Mouse (Mus musculus): ENCODE measurements around the gene Pum1.
"Not testable (repeated sequence)": the region's sequence is repeated elsewhere in the genome, so short reads cannot be mapped to it uniquely, and the experiment has no call there.

The Pum1 gene

DNA sequence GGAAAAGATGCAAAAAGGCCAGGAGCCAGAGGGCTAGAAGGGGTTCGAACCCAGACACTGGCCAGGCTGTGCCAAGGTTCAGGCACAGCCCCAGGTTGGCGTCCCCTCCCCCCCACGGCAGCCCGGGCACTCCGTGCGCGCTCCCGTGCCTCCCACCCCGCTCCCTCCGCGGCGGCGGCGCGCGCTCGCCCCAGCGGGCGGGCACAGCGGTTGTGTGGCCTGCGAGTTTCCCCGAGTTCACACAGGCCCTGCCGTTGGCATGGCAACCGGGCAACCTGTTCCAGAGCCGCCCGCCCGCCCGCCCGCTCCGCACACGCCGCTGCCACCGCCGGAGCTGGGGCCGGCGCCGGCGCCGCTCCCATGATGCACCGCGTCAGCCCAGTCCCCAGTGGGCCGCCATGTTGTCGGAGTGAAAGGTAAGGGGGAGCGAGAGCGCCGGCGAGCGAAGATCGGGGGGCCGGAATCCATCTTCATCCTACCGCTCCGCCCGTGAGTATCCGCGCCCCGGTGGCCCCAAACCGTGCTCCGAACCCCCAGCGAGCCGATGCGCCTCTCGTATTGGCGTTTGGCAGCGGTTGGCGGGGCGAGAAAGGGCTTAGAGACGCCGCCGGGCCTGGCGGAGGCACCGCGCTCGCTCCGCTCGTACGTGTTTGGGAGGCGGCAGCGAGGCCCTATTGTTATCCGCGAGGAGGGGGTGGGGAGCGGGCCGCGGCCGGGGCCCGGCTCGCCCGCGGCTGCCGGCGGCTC, at the start of gene Pum1:
TSS of gene Pum1 (plus strand) at position 343 of the 747 bp plus-strand sequence.
- DNase-seq (ENCODE audit: low read depth) = peak; percentile 89

DNA sequence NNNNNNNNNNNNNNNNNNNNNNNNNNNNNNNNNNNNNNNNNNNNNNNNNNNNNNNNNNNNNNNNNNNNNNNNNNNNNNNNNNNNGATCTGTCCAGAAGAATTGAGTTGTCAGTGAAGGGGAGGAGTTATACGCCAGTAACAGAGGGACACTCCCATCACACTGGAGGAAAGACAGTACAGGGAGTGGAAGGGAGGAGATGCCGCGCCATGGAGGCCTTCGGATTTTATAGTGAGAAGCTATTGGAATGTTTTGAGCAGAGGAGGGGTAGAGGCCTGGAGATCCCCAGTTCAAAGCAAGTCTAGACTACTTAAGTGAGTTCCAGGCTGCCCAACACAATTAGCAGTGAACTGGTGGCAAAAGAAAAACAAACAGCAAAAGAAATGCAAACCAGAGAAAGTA, 33.7 kb upstream of the Pum1 start:
- no peak for DNase-seq (ENCODE audit: low read depth)

- DNase-seq (ENCODE audit: low read depth) = no peak
These were observed 32.8 kb upstream of the Pum1 start for GRCm38 (mm10) chr4:130630232-130630847.

DNA sequence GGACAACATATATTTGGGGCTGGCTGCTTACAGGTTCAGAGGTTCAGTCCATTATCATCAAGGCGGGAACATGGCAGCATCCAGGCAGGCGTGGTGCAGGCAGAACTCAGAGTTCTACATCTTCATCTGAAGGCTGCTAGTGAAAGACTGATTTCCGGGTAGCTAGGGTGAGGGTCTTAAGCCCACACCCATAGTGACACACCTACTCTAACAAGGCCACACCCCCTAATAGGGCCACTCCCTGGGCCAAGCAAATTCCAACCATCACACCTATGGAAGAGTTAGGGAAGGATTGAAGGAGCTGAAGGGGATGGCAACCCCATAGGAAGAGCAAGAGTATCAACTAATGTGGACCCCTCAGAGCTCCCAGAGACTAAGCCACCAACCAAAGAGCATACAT, 28.0 kb upstream of the Pum1 start:
- not testable (repeated sequence) for DNase-seq (ENCODE audit: low read depth)

DNA sequence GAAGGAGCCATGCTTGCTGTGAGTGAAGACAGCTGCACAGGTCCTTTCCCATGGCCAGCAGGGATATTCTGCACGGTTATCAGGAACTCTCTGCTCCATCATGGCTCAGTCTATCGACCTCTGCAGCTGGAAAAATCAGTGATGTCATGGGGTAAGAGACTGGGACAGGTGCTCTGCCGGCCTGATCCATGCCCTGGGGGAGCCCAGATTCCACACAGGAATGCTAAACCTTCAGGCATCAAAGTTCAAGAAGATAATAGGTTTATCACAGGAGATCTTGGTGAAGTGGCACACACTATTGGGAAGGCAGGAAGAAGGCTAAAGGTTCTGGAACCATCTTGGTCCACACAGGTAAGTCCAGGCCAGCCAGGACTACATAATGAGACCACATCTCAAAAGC, 26.4 kb upstream of the Pum1 start:
- DNase-seq (ENCODE audit: low read depth) = no peak

GRCm38 (mm10) chr4:130637488-130638422, 25.4 kb upstream of the Pum1 start:
- no peak for DNase-seq (ENCODE audit: low read depth)

DNA sequence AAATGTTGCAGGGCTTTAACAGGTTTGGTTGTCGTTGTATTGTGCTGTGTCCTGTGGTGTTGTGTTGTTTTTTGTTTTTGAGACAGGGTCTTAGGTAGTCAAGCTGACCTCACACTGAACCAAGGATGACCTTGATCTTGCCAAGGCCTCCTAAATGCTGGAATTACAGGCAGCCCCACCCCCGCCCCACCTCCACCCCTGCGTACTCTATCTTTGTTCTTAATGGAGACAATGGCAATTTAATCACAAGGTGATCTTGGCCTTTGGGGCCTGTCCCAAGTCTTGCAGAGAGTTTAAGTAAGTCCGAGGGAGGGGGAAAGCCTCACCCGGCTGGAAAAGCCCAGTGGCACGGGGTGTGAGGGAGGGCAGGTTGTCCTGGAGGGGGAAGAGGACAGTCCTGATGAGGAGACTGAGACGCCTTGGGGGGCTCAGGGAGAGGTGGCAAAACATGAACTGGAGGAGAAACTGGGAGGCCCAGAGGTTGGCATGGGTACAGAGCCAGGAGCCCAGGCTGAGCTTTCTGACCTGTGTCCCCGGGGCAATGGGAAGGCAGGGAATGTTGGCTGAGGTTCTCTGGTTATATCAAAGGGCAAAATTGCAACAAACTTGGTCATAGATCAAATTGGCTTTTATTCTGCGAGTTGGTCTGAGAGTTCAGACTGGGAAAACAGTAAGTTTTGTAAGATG, 22.9 kb upstream of the Pum1 start:
- DNase-seq (ENCODE audit: low read depth) = no peak

DNA sequence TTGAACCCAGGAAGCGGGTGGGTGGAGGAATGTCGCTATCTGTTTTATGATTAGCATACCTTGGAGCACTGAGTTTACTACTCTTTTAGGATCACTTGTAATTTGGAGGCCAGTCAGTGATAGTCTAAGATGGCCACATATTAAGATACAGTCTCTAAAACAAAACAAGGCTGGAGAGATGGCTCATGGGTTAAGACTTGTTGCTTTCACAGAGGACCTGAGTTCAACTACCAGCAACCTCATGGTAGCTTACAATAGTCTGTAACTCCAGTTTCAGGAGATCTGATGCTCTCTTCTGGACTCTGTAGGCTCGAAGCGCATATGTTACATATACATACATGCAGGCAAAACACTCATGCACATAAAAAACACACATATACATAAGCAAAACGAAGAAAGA, 20.7 kb upstream of the Pum1 start:
- DNase-seq (ENCODE audit: low read depth) = no peak

DNA sequence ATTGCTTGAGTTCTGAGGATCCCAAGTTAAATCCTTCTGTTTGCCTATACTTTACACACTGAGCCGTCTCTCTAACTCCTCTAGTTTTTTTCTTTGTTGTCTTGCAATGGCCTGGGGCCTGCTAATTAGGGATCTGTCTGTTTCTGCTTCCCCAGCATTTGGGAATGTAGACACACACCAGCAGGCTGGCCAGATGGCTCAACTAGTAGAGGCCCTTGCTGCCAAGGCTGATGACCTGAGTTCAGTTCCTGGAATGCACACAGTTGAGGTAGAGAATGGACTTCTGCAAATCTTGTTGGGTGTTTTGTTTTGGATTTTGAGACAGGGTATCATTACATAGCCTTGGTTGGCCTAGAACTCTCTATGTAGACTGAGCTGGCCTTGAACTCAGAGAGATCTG, 17.7 kb upstream of the Pum1 start:
- no peak for DNase-seq (ENCODE audit: low read depth)

- DNase-seq (ENCODE audit: low read depth) = no peak
These were observed 11.8 kb upstream of the Pum1 start for GRCm38 (mm10) chr4:130651286-130651685.

GRCm38 (mm10) chr4:130652546-130652945, 10.6 kb upstream of the Pum1 start:
- DNase-seq (ENCODE audit: low read depth) = no peak

DNA sequence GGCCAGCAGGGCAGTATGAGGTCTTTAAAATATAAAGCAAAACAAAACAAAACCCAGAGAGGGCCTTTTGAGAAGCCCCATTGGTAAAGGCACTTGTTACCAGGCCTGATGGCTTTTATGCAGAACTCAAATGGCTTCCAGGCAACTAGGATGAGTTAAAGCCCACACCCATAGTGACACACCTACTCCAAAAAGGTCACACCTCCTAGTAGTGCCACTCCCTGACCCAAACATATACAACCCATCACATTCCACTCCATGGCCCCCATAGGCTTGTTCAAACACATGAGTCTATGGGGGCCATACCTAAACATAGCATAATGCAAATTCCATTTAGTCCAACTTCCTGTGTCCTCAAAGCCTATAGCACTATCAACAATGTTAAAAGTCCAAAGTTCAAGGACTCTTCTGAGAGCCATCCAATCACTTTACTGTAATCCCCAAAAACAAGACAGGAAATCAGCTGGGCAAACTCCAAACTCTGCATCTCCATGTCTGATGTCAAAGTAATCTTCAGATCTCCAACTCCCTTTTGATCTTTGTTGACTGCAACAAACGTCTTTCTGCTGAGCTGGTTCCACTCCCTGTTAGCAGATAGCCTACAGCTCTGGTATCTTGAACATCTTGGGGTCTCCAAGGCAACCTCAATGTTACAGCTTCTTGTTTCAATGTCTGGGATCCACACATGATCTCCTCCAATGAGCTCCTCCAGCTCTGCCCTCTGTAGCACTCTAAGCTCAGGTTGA, 5.1 kb upstream of the Pum1 start:
- DNase-seq (ENCODE audit: low read depth) = no peak

GRCm38 (mm10) chr4:130659470-130659869, 3.7 kb upstream of the Pum1 start:
- no peak for DNase-seq (ENCODE audit: low read depth)

- DNase-seq (ENCODE audit: low read depth) = no peak
These were observed 3.0 kb upstream of the Pum1 start for GRCm38 (mm10) chr4:130660106-130660505.

DNA sequence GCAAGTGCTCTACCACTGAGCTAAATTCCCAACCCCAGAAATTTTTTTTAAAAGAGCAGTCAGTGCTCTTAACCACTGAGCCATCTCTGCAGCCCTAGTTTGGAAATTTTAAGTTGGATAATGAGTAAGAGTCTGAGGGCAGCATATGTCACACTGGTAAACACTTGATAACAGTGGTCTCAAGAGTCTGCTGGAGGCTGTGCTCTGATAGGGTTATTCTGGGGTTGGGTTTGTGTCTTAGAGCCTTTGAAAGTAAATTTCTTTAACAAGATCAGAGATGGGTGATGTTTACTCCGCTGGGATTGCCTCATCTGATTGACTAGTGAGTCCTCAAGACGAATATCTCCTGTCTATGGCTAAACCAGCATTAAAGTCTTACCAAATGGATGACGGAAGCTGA, 2.0 kb upstream of the Pum1 start:
- DNase-seq (ENCODE audit: low read depth) = peak; percentile 50

GRCm38 (mm10) chr4:130662305-130662704, 816 bp upstream of the Pum1 start:
- DNase-seq (ENCODE audit: low read depth) = not testable (repeated sequence)

GRCm38 (mm10) chr4:130663810-130664401, 785 bp downstream of the Pum1 start:
- DNase-seq (ENCODE audit: low read depth) = no peak

GRCm38 (mm10) chr4:130664414-130665029, 1.4 kb downstream of the Pum1 start:
- DNase-seq (ENCODE audit: low read depth) = no peak

GRCm38 (mm10) chr4:130665176-130665575, 2.1 kb downstream of the Pum1 start:
- DNase-seq (ENCODE audit: low read depth) = no peak

DNA sequence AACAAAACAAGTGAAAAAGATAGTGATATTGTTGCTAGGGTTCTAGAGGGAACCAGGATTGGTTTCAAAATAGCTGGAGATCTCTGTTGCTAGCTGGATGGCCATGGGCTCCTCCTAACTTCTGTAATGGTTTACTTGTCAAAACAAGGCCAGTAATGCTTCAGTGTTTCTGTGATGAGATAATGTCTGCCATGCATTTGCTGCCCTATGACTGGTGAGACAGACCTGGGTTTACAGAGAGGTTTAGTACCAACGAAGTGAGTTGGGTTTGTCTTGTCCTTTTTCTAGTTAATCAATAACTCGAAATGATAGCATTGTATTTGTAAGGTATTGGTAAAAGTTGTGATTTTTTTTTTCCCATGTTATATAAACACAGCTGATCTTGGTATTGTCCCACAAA, 4.6 kb downstream of the Pum1 start:
- DNase-seq (ENCODE audit: low read depth) = no peak

DNA sequence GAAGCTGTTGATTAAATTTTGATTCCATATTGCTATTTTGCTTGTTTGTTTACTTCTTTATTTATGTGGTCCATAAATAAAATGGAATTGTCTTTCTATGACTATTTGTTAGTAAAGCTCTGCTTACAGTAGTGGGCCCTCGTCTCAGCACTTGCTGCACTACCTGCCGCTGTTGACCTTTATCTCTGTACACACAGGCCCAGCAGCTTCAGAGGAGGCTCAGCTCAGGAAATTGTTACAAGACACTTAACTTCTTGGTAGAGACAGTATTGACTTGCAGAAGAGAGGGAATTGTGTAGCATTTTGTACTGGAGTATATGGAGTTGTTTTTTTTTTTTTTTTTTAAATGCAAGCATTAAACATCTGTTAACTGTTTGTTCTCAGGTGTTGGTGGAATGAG, 5.4 kb downstream of the Pum1 start:
- DNase-seq (ENCODE audit: low read depth) = no peak
